Mouse (Mus musculus): ENCODE measurements around the gene Pnpla5. TPM values are rescaled to one million over a fixed set of nuclear protein-coding genes. Genes with fewer than 3 reads are reported as not detected.

Pnpla5 gene
- polyA plus RNA-seq, 1 experiment from 2014 or later: not detected

DNA sequence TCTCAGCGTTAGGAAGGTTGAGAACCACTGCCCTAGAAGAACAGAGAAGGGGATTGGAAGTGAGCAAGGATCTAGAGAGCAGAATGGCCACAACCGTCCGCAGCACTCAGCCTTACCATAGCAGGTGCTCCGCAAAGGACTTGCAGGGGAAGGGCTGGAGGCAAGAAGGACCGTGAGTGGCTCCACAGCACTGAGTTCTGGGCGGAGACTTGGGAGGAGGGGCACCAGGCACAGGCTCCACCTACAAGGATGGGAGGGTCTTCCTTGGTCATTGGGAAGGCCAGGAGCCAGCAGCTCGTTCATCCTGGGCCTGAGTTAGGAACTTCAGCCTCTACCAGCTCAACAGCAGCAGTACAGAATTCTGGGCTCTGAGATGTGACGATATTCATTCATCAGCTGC, 49.9 kb downstream of the Pnpla5 start:
- Histone ChIP-seq H3K27ac (replicated peaks) (no peak overlapping the region), H3K4me3 (ENCODE audit: low read depth, low read length) (no peak overlapping the region), H3K36me3 (ENCODE audit: control insufficient read depth, insufficient read depth, low read length) (no peaks in the 10 kb centered on the region), H3K9ac (ENCODE audit: low read length) (no peak overlapping the region), H3K4me2 (replicated peaks; ENCODE audit: low read depth) (no peak overlapping the region), H3K9me3 (ENCODE audit: control insufficient read depth, low read length) (no peaks in the 10 kb centered on the region), H3K4me1 (replicated peaks; ENCODE audit: control insufficient read depth, insufficient read depth) (no peaks in the 10 kb centered on the region), H3K27me3 (ENCODE audit: control insufficient read depth, insufficient read depth, low read length) (no peaks in the 10 kb centered on the region)
- WGBS: 30% methylated on average over 8 of the region's 8 CpGs
- ATAC-seq (ENCODE audit: low FRiP score, low TSS enrichment) (no peak), DNase-seq (ENCODE audit: low spot score) (no peak)
- TF ChIP-seq CTCF (IDR thresholded peaks at IDR 0.05; ENCODE audit: low read depth) (no peak), EP300 (optimal IDR thresholded peaks at IDR 0.05) (no peak)

DNA sequence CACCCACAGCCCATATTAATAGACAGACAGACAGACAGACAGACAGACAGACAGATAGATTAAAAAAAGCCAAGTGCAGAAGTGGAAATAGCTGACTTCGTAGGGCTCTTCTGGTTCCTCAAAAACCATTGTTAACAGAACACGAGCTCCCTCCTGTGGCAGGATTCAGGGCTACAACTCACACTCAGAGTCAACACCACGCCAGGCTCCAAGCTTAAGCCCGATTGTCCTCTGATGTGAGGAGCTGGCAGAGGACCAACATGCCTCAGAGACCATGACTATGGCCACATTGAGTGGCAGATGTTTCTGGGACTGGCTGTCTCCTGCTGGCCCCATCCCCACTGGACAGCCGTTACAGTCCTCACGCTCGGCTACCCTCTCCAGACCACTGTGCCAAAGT, 50.7 kb downstream of the Pnpla5 start:
- no peaks in the 10 kb centered on the region for H3K4me1 ChIP-seq (replicated peaks; ENCODE audit: control insufficient read depth, insufficient read depth)
- no peak overlapping the region for H3K4me3 ChIP-seq (ENCODE audit: low read depth, low read length)
- ATAC-seq (ENCODE audit: low FRiP score, low TSS enrichment) (no peak), DNase-seq (ENCODE audit: low spot score) (peak; percentile 69)
- H3K9ac ChIP-seq (ENCODE audit: low read length): no peak overlapping the region
- H3K4me2 ChIP-seq (replicated peaks; ENCODE audit: low read depth): no peak overlapping the region
- peak; percentile 72 for TF ChIP-seq CTCF (IDR thresholded peaks at IDR 0.05; ENCODE audit: low read depth)
- TF ChIP-seq EP300 (optimal IDR thresholded peaks at IDR 0.05): no peak
- H3K9me3 ChIP-seq (ENCODE audit: control insufficient read depth, low read length): no peaks in the 10 kb centered on the region
- no peak overlapping the region for H3K27ac ChIP-seq (replicated peaks)
- H3K27me3 ChIP-seq (ENCODE audit: control insufficient read depth, insufficient read depth, low read length): no peaks in the 10 kb centered on the region
- WGBS: 24% methylated on average over 7 of the region's 7 CpGs
- no peaks in the 10 kb centered on the region for H3K36me3 ChIP-seq (ENCODE audit: control insufficient read depth, insufficient read depth, low read length)

DNA sequence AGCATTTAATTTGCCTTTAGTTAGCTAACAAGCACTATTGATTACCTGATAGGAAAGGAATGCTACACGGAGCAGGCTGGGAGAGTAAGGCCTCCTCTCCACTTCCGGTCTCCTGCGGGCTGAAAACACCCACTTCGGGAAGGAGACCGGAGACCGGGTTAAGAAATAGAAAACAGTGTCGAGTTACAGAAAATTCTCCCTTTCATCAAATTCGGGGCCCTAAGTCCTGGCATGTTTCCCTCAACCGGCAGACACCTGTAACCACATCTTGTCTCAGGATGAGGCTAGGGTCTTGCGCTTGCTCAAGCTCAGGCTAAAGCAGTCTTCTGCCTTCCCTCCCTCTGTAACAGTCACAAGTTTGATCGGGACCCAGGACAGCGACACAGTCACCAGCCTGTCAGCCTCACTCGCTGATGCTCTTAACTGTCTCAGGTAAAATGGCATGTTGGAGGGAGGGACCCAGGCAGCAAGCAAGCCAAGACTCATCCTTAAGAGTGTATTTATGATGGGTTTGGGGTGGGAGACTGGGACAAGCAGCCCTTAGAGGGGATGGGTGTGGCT, 52.8 kb downstream of the Pnpla5 start:
- no peak overlapping the region for H3K4me2 ChIP-seq (replicated peaks; ENCODE audit: low read depth)
- ATAC-seq (ENCODE audit: low FRiP score, low TSS enrichment) (no peak), DNase-seq (ENCODE audit: low spot score) (no peak)
- H3K9ac ChIP-seq (ENCODE audit: low read length): no peak overlapping the region
- no peak for TF ChIP-seq CTCF (IDR thresholded peaks at IDR 0.05; ENCODE audit: low read depth)
- no peak for TF ChIP-seq EP300 (optimal IDR thresholded peaks at IDR 0.05)
- 3% methylated on average over 13 of the region's 13 CpGs for WGBS
- no peaks in the 10 kb centered on the region for H3K9me3 ChIP-seq (ENCODE audit: control insufficient read depth, low read length)
- no peaks in the 10 kb centered on the region for H3K36me3 ChIP-seq (ENCODE audit: control insufficient read depth, insufficient read depth, low read length)
- no peak overlapping the region for H3K27ac ChIP-seq (replicated peaks)
- H3K4me1 ChIP-seq (replicated peaks; ENCODE audit: control insufficient read depth, insufficient read depth): no peaks in the 10 kb centered on the region
- no peak overlapping the region for H3K4me3 ChIP-seq (ENCODE audit: low read depth, low read length)
- H3K27me3 ChIP-seq (ENCODE audit: control insufficient read depth, insufficient read depth, low read length): no peaks in the 10 kb centered on the region

DNA sequence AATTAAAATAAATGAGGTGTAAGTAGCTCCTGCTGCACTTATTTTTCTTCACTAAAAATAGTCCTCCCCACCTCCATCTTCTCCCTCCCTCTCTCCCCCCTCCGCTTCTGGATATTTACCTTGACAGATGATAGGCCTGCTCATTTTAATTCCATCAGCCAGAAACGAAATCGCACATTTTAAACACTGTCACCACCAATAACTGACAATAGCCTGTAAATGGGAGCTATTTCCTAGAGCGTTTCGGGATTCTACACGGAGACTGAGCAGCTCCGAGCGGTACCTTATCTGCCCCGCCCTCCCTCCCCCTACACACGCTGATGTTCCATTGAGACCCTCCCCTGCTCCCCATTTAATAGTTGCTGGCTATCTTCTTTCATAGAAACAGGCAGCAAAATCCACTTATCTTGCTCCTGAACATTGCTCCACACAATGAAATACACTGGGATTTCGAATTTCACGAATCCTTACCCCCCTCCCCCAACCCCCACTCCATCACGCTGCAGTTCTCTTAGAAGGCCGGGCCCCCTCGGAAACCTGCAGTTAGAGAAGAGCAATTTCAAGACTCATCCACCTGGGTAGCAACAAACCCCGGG, 53.4 kb downstream of the Pnpla5 start:
- 9% methylated on average over 16 of the region's 16 CpGs for WGBS
- DNase-seq (ENCODE audit: low spot score): no peak
- H3K27me3 ChIP-seq (ENCODE audit: control insufficient read depth, insufficient read depth, low read length): no peaks in the 10 kb centered on the region
- no peak overlapping the region for H3K4me3 ChIP-seq (ENCODE audit: low read depth, low read length)
- no peak overlapping the region for H3K4me2 ChIP-seq (replicated peaks; ENCODE audit: low read depth)
- no peak overlapping the region for H3K27ac ChIP-seq (replicated peaks)
- no peak overlapping the region for H3K9ac ChIP-seq (ENCODE audit: low read length)
- H3K4me1 ChIP-seq (replicated peaks; ENCODE audit: control insufficient read depth, insufficient read depth): no peaks in the 10 kb centered on the region
- no peak for TF ChIP-seq CTCF (IDR thresholded peaks at IDR 0.05; ENCODE audit: low read depth)
- no peak for TF ChIP-seq EP300 (optimal IDR thresholded peaks at IDR 0.05)
- no peaks in the 10 kb centered on the region for H3K9me3 ChIP-seq (ENCODE audit: control insufficient read depth, low read length)
- no peak for ATAC-seq (ENCODE audit: low FRiP score, low TSS enrichment)
- no peaks in the 10 kb centered on the region for H3K36me3 ChIP-seq (ENCODE audit: control insufficient read depth, insufficient read depth, low read length)

DNA sequence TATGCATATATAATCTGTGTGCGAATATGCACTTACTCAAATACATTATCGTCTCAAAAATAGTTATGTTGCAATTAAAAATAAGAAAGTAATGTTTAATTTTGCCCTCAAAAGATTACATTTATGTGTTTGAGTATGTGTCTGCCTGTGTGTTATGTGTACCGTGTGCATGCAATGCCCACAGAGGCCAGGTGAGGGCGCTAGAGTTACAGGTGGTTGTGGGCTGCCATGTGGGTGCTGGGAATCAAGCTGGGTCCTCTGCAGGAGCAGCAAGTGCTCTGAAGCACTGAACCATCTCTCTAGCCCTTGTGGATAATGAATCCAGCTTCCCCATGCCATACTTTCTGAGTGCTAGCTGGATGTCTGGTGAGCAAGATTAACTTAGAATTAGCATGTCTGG, 57.3 kb downstream of the Pnpla5 start:
- H3K4me3 ChIP-seq (ENCODE audit: low read depth, low read length): no peak overlapping the region
- no peak overlapping the region for H3K27ac ChIP-seq (replicated peaks)
- no peaks in the 10 kb centered on the region for H3K27me3 ChIP-seq (ENCODE audit: control insufficient read depth, insufficient read depth, low read length)
- H3K4me2 ChIP-seq (replicated peaks; ENCODE audit: low read depth): no peak overlapping the region
- H3K36me3 ChIP-seq (ENCODE audit: control insufficient read depth, insufficient read depth, low read length): no peaks in the 10 kb centered on the region
- no peaks in the 10 kb centered on the region for H3K4me1 ChIP-seq (replicated peaks; ENCODE audit: control insufficient read depth, insufficient read depth)
- TF ChIP-seq EP300 (optimal IDR thresholded peaks at IDR 0.05): no peak
- TF ChIP-seq CTCF (IDR thresholded peaks at IDR 0.05; ENCODE audit: low read depth): peak; percentile 29; the same call in 1 of the 2 replicates
- WGBS: 67% methylated on average over 4 of the region's 4 CpGs
- no peak for ATAC-seq (ENCODE audit: low FRiP score, low TSS enrichment)
- H3K9me3 ChIP-seq (ENCODE audit: control insufficient read depth, low read length): no peaks in the 10 kb centered on the region
- H3K9ac ChIP-seq (ENCODE audit: low read length): no peak overlapping the region
- no peak for DNase-seq (ENCODE audit: low spot score)

DNA sequence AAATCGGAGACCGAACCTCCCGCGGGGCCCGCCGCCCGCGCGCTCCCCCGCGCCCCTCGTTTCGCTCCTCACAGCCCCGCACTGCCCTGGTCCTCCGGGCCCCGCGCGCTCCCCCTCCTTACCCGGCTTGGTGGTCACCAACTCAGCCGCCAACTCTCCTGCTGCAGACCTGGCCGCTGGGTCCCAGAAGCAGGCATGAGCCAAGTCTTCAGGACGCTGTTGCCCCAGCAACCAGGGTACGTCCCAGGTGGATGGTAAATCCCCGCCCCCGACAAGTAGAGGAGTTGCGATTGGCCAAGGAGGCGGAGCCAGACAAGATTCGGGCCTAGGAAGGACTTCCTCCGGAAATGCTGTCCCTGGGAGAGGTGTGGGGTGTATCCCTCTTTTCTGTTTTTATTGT, 57.8 kb downstream of the Pnpla5 start, which contains the start of gene Efcab6:
Efcab6 (minus strand) TSS at position 240 of the 400 bp plus-strand sequence.
- Histone ChIP-seq H3K27ac (replicated peaks) (no peak within 1 kb of the TSS), H3K27me3 (ENCODE audit: control insufficient read depth, insufficient read depth, low read length) (no peaks in the 10 kb centered on the region), H3K9me3 (ENCODE audit: control insufficient read depth, low read length) (no peaks in the 10 kb centered on the region), H3K36me3 (ENCODE audit: control insufficient read depth, insufficient read depth, low read length) (no peaks in the 10 kb centered on the region), H3K4me2 (replicated peaks; ENCODE audit: low read depth) (peak within 1 kb of the TSS; percentile 27; the same call in 1 of the 2 replicates), H3K4me3 (ENCODE audit: low read depth, low read length) (no peak within 1 kb of the TSS), H3K4me1 (replicated peaks; ENCODE audit: control insufficient read depth, insufficient read depth) (no peaks in the 10 kb centered on the region), H3K9ac (ENCODE audit: low read length) (no peak within 1 kb of the TSS)
- DNase-seq (ENCODE audit: low spot score): no peak
- 4% methylated on average over 23 of the region's 29 CpGs for WGBS
- no peak for ATAC-seq (ENCODE audit: low FRiP score, low TSS enrichment)
- TF ChIP-seq CTCF (IDR thresholded peaks at IDR 0.05; ENCODE audit: low read depth) (no peak), EP300 (optimal IDR thresholded peaks at IDR 0.05) (no peak)

Small RNA genes within 50 kb of the gene (microRNA-seq; reads per million reads assigned to microRNA genes)
- not detected for gene Mir6392

Other genes starting within 250 kb of the Pnpla5 start
- gene Efcab6, start 57.8 kb downstream of the Pnpla5 start, polyA plus RNA-seq (2015; fragmentation: Nextera tagmentation; extraction: Ambion mirVana): 0.07 and 0.22 TPM in 2 replicates
- gene Sult4a1, start 17.4 kb downstream of the Pnpla5 start, polyA plus RNA-seq (2015; fragmentation: Nextera tagmentation; extraction: Ambion mirVana): 3.9 and 4.0 TPM in 2 replicates
- 3.0 and 4.1 TPM in 2 replicates for gene Pnpla3, start 44.7 kb upstream of the Pnpla5 start, polyA plus RNA-seq (2015; fragmentation: Nextera tagmentation; extraction: Ambion mirVana)
- 92.3 and 97.4 TPM in 2 replicates for gene Samm50, start 69.1 kb upstream of the Pnpla5 start, polyA plus RNA-seq (2015; fragmentation: Nextera tagmentation; extraction: Ambion mirVana)
- 1.1 and 1.4 TPM in 2 replicates for gene Parvb, start 108.9 kb upstream of the Pnpla5 start, polyA plus RNA-seq (2015; fragmentation: Nextera tagmentation; extraction: Ambion mirVana)
- gene Parvg, start 200.9 kb upstream of the Pnpla5 start, polyA plus RNA-seq (2015; fragmentation: Nextera tagmentation; extraction: Ambion mirVana): 1.3 TPM in 2 replicates